Mouse (Mus musculus): ENCODE results near the gene Myl9. TPM values are rescaled to one million over a fixed set of nuclear protein-coding genes. Genes with fewer than 3 reads are reported as not detected.

Myl9 gene
- 1 to 10 TPM in 1 of 2 experiments, not detected in 1; 1.9 TPM for total RNA-seq (2023)

DNA sequence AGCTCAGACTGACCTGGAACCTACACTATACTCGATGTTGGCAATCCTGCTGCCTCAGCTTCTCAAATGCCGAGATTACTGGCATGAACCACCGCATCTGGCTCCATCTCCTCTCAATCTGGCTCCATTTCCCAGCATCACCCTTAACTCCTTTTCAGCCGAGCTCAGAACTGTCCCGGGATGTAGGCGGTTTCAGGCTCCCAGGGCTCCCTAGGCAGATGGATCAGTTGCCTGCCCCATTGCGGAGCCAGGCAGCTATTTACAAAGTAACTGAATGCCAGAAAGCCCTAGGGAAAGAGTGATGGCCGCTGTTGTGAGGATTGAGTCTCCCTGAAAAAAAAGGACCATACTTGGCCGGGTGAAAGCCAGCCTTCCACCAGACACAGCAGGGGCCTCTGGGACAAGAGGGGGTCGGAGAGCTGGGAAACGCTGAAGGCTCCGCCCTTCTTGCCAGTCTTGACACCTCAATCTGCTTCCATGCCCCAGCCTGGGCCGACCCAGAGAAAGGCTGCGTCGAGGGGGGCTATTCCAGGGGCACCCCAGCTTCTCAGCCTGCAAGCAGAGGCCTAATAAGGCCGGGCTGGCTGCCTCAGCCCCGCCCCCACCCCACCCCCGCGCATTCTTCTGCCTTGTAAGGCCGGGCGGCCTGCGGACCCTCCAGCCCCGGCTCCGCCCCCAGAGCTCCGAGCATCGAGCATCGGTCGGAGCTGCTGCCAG is at the start of gene Myl9:
Gene Myl9, plus strand, starts transcription at position 683 of the 717 bp plus-strand sequence.

Other genes starting within 250 kb of the Myl9 start
- 10 to 100 TPM; 19.2 to 21.2 TPM for gene Aar2, start 227.8 kb upstream of the Myl9 start, total RNA-seq (2023)
- gene Dlgap4, start 161.7 kb upstream of the Myl9 start, total RNA-seq (2023): 100 to 1,000 TPM; 105 to 125 TPM
- 10 to 100 TPM; 21.9 to 34.2 TPM for gene Tgif2, start 64.6 kb downstream of the Myl9 start, total RNA-seq (2023)
- gene 4930518I15Rik, start 82.5 kb downstream of the Myl9 start, total RNA-seq (2023): 1 to 10 TPM; 2.0 to 2.1 TPM
- gene Rab5if, start 87.7 kb downstream of the Myl9 start, total RNA-seq (2023): 100 to 1,000 TPM; 149 to 154 TPM
- gene Sla2, start 111.8 kb downstream of the Myl9 start, total RNA-seq (2023): under 1 TPM in 1 of 2 experiments, not detected in 1; 0.24 TPM
- 10 to 100 TPM; 26.8 to 31.4 TPM for gene Ndrg3, start 216.6 kb downstream of the Myl9 start, total RNA-seq (2023)
- 1 to 10 TPM; 7.8 to 8.4 TPM for gene Dsn1, start 231.7 kb downstream of the Myl9 start, total RNA-seq (2023)

Data from monocyte, adult 59 days (primary cell).